Mouse (Mus musculus): ENCODE results near the gene Sh3bgrl. TPM values are rescaled to one million over a fixed set of nuclear protein-coding genes. Genes with fewer than 3 reads are reported as not detected.

Sh3bgrl gene
- polyA plus RNA-seq, 1 experiment from 2014 or later, result 196 TPM

GRCm38 (mm10) chrX:109136306-109136705 is 41.1 kb downstream of the Sh3bgrl start:
- Histone ChIP-seq H3K4me3 (no peak overlapping the region), H3K9me3 (no peaks in the 10 kb centered on the region), H3K4me1 (no peaks in the 10 kb centered on the region), H3K27ac (no peak overlapping the region), H3K36me3 (no peaks in the 10 kb centered on the region), H3K9ac (no peak overlapping the region), H3K4me2 (no peak overlapping the region), H3K27me3 (no peaks in the 10 kb centered on the region)
- ATAC-seq (ENCODE audit: insufficient number of reproducible peaks, insufficient read depth, low FRiP score, low TSS enrichment, low read depth), result no peak

- no peaks in the 10 kb centered on the region for H3K9me3 ChIP-seq
Observed at GRCm38 (mm10) chrX:109136820-109137219, 41.7 kb downstream of the Sh3bgrl start.

GRCm38 (mm10) chrX:109137295-109137694 is 42.1 kb downstream of the Sh3bgrl start:
- 71% methylated on average over 2 of the region's 2 CpGs for WGBS
- no peak overlapping the region for H3K4me2 ChIP-seq
- H3K4me1 ChIP-seq, result no peaks in the 10 kb centered on the region
- no peaks in the 10 kb centered on the region for H3K36me3 ChIP-seq
- H3K27ac ChIP-seq, result no peak overlapping the region
- no peak overlapping the region for H3K9ac ChIP-seq
- no peaks in the 10 kb centered on the region for H3K27me3 ChIP-seq
- ATAC-seq (ENCODE audit: insufficient number of reproducible peaks, insufficient read depth, low FRiP score, low TSS enrichment, low read depth), result no peak
- no peak overlapping the region for H3K4me3 ChIP-seq
- no peaks in the 10 kb centered on the region for H3K9me3 ChIP-seq

More at GRCm38 (mm10) chrX:109136820-109137219, 41.7 kb downstream of the Sh3bgrl start:
- H3K4me3 ChIP-seq, result no peak overlapping the region
- no peak overlapping the region for H3K4me2 ChIP-seq
- H3K4me1 ChIP-seq, result no peaks in the 10 kb centered on the region
- no peaks in the 10 kb centered on the region for H3K36me3 ChIP-seq
- ATAC-seq (ENCODE audit: insufficient number of reproducible peaks, insufficient read depth, low FRiP score, low TSS enrichment, low read depth), result no peak
- no peaks in the 10 kb centered on the region for H3K27me3 ChIP-seq
- WGBS, result 80% methylated on average over 2 of the region's 2 CpGs
- H3K9ac ChIP-seq, result no peak overlapping the region
- H3K27ac ChIP-seq, result no peak overlapping the region

GRCm38 (mm10) chrX:109141337-109141870 is 46.2 kb downstream of the Sh3bgrl start:
- no peak for ATAC-seq (ENCODE audit: insufficient number of reproducible peaks, insufficient read depth, low FRiP score, low TSS enrichment, low read depth)
- 60% methylated on average over 1 of the region's 1 CpGs for WGBS

DNA sequence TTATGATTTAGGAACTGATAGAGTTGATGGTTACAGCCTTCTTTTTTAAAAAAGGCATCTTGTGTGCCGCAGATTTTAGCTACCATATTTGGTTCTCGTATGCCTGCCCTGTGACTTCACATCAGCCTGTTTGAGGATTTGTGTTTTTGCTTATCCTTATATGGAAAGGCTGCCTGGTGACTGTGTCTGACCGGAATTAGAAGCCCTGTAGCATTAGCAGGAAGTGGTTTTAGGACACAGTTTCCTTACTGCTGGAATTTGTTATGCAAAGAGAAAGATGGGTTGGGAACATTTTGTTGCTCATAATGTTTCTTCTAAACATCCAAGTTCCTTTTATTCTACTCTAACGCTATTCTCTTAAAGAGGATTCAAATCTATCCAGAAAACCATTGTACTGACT is 47.1 kb downstream of the Sh3bgrl start:
- 54% methylated on average over 4 of the region's 4 CpGs for WGBS
- no peaks in the 10 kb centered on the region for H3K4me1 ChIP-seq

More at GRCm38 (mm10) chrX:109141337-109141870, 46.2 kb downstream of the Sh3bgrl start:
- Histone ChIP-seq H3K9ac (no peak overlapping the region), H3K4me2 (no peak overlapping the region), H3K27ac (no peak overlapping the region), H3K27me3 (no peaks in the 10 kb centered on the region), H3K9me3 (no peaks in the 10 kb centered on the region), H3K36me3 (no peaks in the 10 kb centered on the region), H3K4me3 (no peak overlapping the region), H3K4me1 (no peaks in the 10 kb centered on the region)

DNA sequence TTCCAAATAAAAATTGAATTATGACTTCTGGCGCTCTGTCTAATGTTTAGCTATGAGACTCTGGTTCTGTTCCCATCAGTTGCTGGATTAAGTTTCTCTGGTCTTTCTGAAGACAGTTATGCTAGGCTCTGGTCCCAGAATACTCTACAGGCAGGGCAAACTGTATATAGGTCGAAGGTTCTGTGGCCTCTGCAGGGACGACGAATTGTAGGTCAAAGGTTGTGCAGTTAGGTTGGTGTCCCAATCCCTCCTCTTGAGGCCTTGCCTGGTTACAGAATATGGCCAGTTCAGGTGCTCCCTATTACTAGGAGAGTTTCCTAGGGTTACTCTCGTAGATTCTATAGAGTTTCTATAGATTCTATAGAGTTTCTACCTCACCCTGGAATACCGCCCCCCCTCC is 50.6 kb downstream of the Sh3bgrl start:
- Histone ChIP-seq H3K36me3 (no peaks in the 10 kb centered on the region), H3K27me3 (no peaks in the 10 kb centered on the region), H3K9ac (no peak overlapping the region), H3K27ac (no peak overlapping the region), H3K4me3 (no peak overlapping the region), H3K4me1 (no peaks in the 10 kb centered on the region), H3K4me2 (no peak overlapping the region), H3K9me3 (no peaks in the 10 kb centered on the region)
- ATAC-seq (ENCODE audit: insufficient number of reproducible peaks, insufficient read depth, low FRiP score, low TSS enrichment, low read depth), result no peak
- WGBS, result 80% methylated on average over 6 of the region's 6 CpGs

More for the DNA sequence above, 47.1 kb downstream of the Sh3bgrl start:
- no peaks in the 10 kb centered on the region for H3K27me3 ChIP-seq
- H3K36me3 ChIP-seq, result no peaks in the 10 kb centered on the region
- ATAC-seq (ENCODE audit: insufficient number of reproducible peaks, insufficient read depth, low FRiP score, low TSS enrichment, low read depth), result no peak
- no peak overlapping the region for H3K27ac ChIP-seq
- no peak overlapping the region for H3K4me3 ChIP-seq
- H3K4me2 ChIP-seq, result no peak overlapping the region
- H3K9ac ChIP-seq, result no peak overlapping the region
- H3K9me3 ChIP-seq, result no peaks in the 10 kb centered on the region

- WGBS, result 88% methylated on average over 3 of the region's 3 CpGs
Observed at GRCm38 (mm10) chrX:109147108-109147507, 51.9 kb downstream of the Sh3bgrl start.

DNA sequence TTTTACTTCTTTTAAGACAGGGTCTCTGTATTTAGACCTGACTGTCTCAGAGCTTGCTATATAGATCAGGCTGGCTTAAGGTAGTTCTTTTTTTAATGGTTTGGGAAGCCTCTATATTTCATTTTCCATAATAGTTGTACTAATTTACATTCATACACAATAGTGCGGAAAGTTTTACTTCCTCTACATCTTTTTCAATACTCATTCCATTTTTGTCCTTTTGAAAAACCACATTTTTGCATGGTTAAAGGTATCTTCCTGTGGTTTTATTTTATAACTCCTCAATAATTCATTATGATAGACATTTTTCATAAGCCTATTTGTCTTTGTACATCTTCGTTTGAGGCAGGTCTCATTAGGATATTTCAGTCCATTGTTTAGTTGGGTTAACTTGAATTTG is 56.1 kb downstream of the Sh3bgrl start:
- Histone ChIP-seq H3K4me3 (no peak overlapping the region), H3K27ac (no peak overlapping the region), H3K9ac (no peak overlapping the region), H3K4me2 (no peak overlapping the region), H3K9me3 (no peaks in the 10 kb centered on the region), H3K4me1 (no peaks in the 10 kb centered on the region), H3K36me3 (0 out of 2 replicates have a peak, but pooled peaks cover 6% of the 10 kb centered on the region), H3K27me3 (no peaks in the 10 kb centered on the region)
- 90% methylated on average over 2 of the region's 2 CpGs for WGBS
- no peak for ATAC-seq (ENCODE audit: insufficient number of reproducible peaks, insufficient read depth, low FRiP score, low TSS enrichment, low read depth)

More at GRCm38 (mm10) chrX:109147108-109147507, 51.9 kb downstream of the Sh3bgrl start:
- H3K27me3 ChIP-seq, result no peaks in the 10 kb centered on the region
- no peaks in the 10 kb centered on the region for H3K4me1 ChIP-seq
- ATAC-seq (ENCODE audit: insufficient number of reproducible peaks, insufficient read depth, low FRiP score, low TSS enrichment, low read depth), result no peak
- no peak overlapping the region for H3K4me3 ChIP-seq
- H3K9ac ChIP-seq, result no peak overlapping the region
- H3K27ac ChIP-seq, result no peak overlapping the region
- no peaks in the 10 kb centered on the region for H3K36me3 ChIP-seq
- H3K9me3 ChIP-seq, result no peaks in the 10 kb centered on the region
- H3K4me2 ChIP-seq, result no peak overlapping the region

DNA sequence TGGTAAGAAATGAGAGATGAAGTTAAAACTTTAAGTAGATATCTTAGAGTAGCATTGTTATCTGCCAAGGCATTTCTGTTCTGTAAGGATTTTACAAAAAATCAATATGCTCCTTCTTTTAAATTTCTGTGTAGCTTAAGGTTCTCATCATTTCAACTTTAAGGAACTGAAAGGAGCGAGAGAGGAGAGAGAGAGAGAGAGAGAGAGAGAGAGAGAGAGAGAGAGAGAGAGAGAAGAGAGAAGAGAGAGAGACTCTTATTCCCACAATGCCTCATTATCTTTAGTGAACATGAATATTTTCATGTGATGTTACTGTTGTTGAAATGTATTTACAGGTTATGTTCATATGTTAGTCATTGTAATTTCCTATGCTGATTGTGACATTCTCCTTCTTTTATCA is 65.2 kb downstream of the Sh3bgrl start:
- Histone ChIP-seq H3K27ac (no peak overlapping the region), H3K4me3 (no peak overlapping the region), H3K4me1 (no peaks in the 10 kb centered on the region), H3K9me3 (no peaks in the 10 kb centered on the region), H3K4me2 (no peak overlapping the region), H3K27me3 (no peaks in the 10 kb centered on the region), H3K36me3 (no peaks in the 10 kb centered on the region), H3K9ac (no peak overlapping the region)
- WGBS, result 82% methylated on average over 1 of the region's 1 CpGs
- no peak for ATAC-seq (ENCODE audit: insufficient number of reproducible peaks, insufficient read depth, low FRiP score, low TSS enrichment, low read depth)

DNA sequence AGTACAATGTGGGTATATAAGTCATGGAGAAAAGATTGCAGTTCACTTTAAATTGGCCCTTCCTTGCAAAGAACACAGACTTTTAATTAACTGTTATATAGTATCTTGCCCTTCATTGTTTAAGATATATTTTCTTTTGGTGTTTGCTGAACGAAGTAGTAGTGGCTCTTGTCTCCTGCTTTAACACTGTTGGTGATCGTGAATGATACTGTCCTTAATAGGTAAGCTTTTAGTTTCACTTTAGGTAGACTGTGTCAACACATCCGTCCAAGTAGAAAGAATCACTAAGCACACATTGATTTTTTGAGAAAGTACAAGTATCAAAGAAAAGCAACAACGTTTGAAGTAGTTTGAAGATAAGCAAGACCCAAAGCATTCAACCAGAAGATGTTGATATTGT is 65.7 kb downstream of the Sh3bgrl start:
- Histone ChIP-seq H3K4me3 (no peak overlapping the region), H3K36me3 (no peaks in the 10 kb centered on the region), H3K4me1 (no peaks in the 10 kb centered on the region), H3K9me3 (no peaks in the 10 kb centered on the region), H3K4me2 (no peak overlapping the region), H3K27ac (no peak overlapping the region), H3K27me3 (no peaks in the 10 kb centered on the region), H3K9ac (no peak overlapping the region)
- no peak for ATAC-seq (ENCODE audit: insufficient number of reproducible peaks, insufficient read depth, low FRiP score, low TSS enrichment, low read depth)
- WGBS, result 74% methylated on average over 4 of the region's 4 CpGs

DNA sequence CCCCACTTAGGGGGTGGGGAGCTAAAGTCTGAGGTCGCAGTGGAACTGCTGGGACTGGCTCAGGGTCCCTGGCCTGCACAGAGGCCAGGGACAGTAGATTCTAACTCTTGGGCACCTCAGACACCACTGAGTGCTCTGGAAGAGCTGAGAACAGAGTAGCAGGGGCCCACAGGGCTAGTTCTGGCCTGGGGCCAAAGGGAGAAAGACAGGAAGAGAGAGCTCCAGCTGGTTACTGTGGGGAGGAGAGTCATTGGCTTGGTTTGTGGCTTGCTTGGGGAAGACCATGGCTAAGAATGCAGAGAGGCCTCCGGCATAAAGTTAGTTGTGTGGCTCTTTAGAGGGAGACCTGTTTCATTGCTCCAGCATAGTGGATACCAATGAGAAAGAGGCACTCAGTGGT is 79.9 kb downstream of the Sh3bgrl start:
- no peaks in the 10 kb centered on the region for H3K27me3 ChIP-seq
- H3K4me2 ChIP-seq, result no peak overlapping the region
- ATAC-seq (ENCODE audit: insufficient number of reproducible peaks, insufficient read depth, low FRiP score, low TSS enrichment, low read depth), result no peak
- WGBS, result 75% methylated on average over 2 of the region's 2 CpGs
- no peak overlapping the region for H3K4me3 ChIP-seq
- no peaks in the 10 kb centered on the region for H3K36me3 ChIP-seq
- H3K9ac ChIP-seq, result no peak overlapping the region
- H3K4me1 ChIP-seq, result no peaks in the 10 kb centered on the region
- no peak overlapping the region for H3K27ac ChIP-seq
- H3K9me3 ChIP-seq, result no peaks in the 10 kb centered on the region

GRCm38 (mm10) chrX:109175470-109175869 is 80.3 kb downstream of the Sh3bgrl start:
- ATAC-seq (ENCODE audit: insufficient number of reproducible peaks, insufficient read depth, low FRiP score, low TSS enrichment, low read depth), result no peak
- no peaks in the 10 kb centered on the region for H3K4me1 ChIP-seq

More at GRCm38 (mm10) chrX:109175470-109175869, 80.3 kb downstream of the Sh3bgrl start:
- Histone ChIP-seq H3K4me3 (no peak overlapping the region), H3K4me2 (no peak overlapping the region), H3K27me3 (no peaks in the 10 kb centered on the region), H3K9ac (no peak overlapping the region), H3K9me3 (no peaks in the 10 kb centered on the region), H3K27ac (no peak overlapping the region), H3K36me3 (no peaks in the 10 kb centered on the region)
- 38% methylated on average over 3 of the region's 3 CpGs for WGBS
